Mouse (Mus musculus): ENCODE results near the gene Gnptg. TPM values are rescaled to one million over a fixed set of nuclear protein-coding genes. Genes with fewer than 3 reads are reported as not detected.

Gene Gnptg
- total RNA-seq, 2 experiments from 2014 or later: 71.1 to 73.5 TPM

DNA sequence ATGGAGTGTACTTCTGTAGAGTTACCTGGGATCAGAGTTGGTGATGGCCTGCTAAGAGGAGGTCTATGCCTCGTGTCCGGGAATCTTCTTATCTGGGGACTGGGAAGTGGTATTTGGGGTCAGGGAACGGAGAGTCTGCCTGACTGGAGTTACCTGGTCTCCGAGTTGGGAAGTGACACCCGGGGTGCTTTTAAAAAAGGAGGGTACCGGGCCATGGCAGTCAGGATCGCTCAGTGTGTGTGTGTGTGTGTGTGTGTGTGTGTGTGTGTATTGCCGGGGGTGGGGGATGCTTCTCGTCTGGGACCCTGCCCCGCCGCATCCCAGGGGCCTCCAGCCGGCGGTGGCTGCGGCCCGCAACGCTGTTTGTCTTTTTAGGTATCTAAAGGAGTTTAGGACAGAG lies 50.8 kb downstream of the Gnptg start:
- DNase-seq (ENCODE audit: low spot score in 2 of 2): no peak

DNA sequence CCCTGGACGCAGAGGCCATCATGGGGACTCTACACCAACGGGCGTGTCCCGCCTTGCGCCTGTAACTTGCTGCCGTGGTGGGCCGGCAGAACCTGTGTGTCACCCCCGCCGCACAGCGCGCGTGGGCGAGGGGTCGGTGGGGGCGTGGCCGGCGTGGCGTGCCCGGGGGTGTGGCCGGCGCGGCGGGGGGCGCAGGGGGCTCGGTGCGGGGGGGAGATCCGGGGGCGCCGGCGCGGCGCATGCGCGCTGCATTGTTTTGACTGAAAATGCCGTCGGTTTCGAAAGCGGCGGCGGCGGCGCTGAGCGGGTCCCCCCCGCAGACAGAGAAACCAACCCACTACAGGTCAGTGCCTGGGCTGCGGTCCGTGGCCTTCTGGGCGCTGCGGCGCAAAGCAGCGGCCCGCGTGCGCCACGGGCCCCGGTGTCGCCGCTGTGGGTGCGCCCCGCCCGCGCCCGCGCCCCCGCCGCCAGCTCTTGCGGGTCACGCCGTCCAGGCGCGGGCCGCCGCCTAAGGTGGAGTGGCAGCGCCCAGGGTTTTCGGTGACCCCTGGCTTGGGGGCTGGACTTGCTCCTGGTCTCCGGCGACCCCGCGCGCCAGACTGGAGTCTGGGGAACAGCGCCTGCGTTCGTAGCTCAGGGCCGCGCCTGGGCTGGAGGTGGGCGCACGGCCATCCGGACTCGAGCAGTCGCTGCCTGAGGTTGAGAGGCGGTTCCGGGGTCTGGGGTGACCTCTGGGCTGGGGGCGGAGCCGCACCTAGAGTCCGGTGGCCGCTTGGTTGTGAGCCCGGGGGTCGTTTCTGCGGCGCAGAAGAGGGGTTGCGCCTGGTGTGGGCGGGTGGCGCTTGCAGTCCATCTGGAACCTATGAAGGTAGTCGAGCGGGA lies 51.5 kb downstream of the Gnptg start, which contains the start of gene Unkl:
Gene Unkl (plus strand): TSS at position 248 of the 882 bp plus-strand sequence.
- peak; percentile 56 to 70 for DNase-seq (ENCODE audit: low spot score in 2 of 2)

DNA sequence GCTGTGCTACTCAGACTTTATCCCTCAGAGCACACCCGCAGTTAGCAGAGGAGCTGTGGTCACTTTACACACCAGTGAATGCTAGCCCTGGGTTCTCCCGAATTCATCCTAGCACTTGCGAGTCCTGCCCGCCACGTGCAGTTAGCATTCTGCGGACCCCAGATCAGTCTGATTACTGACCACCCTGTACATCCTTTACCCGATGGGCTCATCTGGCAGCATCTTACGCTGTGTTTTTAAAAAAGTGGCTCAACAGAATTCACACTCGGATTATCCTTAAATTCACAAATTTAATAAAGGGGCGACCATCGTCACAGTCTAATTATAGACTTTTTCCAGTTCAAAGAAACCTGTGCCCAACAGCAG lies 52.2 kb downstream of the Gnptg start:
- no peak for DNase-seq (ENCODE audit: low spot score in 2 of 2)

DNA sequence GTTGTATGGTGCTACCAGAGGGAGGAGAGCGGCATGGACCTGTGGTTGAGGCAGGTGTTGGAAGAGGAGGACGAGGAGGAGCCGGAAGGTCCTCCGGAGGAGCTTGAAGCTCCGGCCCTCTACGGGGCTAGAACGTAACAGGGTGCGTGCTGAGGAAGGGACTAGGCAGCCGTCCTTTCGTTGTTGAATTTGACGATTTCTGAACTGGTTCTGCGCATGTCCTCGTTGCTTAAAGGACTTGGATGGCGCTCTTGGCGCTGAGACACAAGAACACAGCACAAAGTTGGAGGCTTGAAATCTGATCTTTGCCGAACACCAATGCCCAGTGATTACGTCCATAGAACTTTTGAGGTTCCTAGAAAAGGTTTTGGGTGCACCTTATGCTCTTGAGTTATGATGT lies 55.0 kb downstream of the Gnptg start:
- no peak for DNase-seq (ENCODE audit: low spot score in 2 of 2)

DNA sequence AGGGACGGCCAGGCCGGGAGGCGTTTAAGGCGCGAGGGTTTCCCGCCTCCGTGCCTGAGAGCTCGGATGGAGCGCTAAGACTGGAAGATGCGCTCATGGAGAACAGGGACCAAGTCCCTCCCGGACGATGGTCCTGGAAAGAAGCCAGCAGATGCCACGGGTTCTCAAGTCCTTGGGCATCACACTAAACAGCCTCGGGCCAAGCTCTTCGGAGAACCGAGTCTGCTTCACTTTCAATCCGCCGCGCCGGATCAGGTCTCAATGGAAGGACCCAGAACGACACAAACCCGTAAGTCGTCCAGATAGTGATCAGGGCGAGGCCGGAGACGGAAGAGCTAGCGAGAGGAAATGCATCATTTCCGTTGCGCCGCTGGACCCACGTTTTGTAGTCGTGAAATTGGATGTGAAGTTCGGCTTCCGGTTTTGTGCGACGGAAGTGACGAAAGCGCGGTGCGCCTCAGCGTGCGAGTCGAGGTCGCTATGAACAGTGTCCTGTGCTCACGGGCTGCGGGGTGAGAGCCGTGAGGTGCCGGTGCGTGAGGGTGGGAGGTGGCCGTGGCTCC lies 55.7 kb downstream of the Gnptg start, which contains the start of gene BC003965:
Gene BC003965 (plus strand): TSS at position 426 of the 563 bp plus-strand sequence.
- DNase-seq (ENCODE audit: low spot score in 2 of 2): peak; percentile 97 to 99

Small RNA genes lying within 50 kb of the gene (microRNA-seq; reads per million reads assigned to microRNA genes)
- 18.0 to 23.0 reads per million in 2 experiments for gene Mir3547

Other genes with a start within 250 kb of the Gnptg start
- 10 to 100 TPM; 27.2 to 27.8 TPM for gene Cramp1l, start 224.3 kb downstream of the Gnptg start, total RNA-seq (2021)
- gene Ift140, start 224.0 kb downstream of the Gnptg start, total RNA-seq (2021): 10 to 100 TPM; 21.2 to 23.2 TPM
- 1 to 10 TPM; 7.4 to 9.2 TPM for gene Tmem204, start 156.5 kb downstream of the Gnptg start, total RNA-seq (2021)
- 10 to 100 TPM; 29.9 to 35.3 TPM for gene Telo2, start 124.2 kb downstream of the Gnptg start, total RNA-seq (2021)
- gene Ptx4, start 119.4 kb downstream of the Gnptg start, total RNA-seq (2021): 1 to 10 TPM; 2.0 to 2.6 TPM
- gene Clcn7, start 106.7 kb downstream of the Gnptg start, total RNA-seq (2021): 10 to 100 TPM; 50.9 to 54.0 TPM
- gene Ccdc154, start 77.7 kb downstream of the Gnptg start, total RNA-seq (2021): under 1 TPM; 0.12 to 0.18 TPM
- not detected for gene Gm38655, start 64.7 kb downstream of the Gnptg start, total RNA-seq (2021)
- gene BC003965, start 55.6 kb downstream of the Gnptg start, total RNA-seq (2021): 10 to 100 TPM; 19.5 to 21.2 TPM
- gene Unkl, start 51.7 kb downstream of the Gnptg start, total RNA-seq (2021): 10 to 100 TPM; 41.7 to 43.6 TPM
- 10 to 100 TPM; 22.9 to 23.7 TPM for gene Tsr3, start within 50 bp of the Gnptg start, total RNA-seq (2021)
- 1 to 10 TPM; 5.8 to 7.8 TPM for gene Baiap3, start 16.2 kb upstream of the Gnptg start, total RNA-seq (2021)
- gene Ube2i, start 34.5 kb upstream of the Gnptg start, total RNA-seq (2021): 100 to 1,000 TPM; 243 to 245 TPM
- not detected for gene Prss34, start 58.3 kb upstream of the Gnptg start, total RNA-seq (2021)
- not detected for gene Prss28, start 68.5 kb upstream of the Gnptg start, total RNA-seq (2021)
- gene Prss29, start 78.5 kb upstream of the Gnptg start, total RNA-seq (2021): not detected
- gene Tpsab1, start 105.4 kb upstream of the Gnptg start, total RNA-seq (2021): not detected
- gene Tpsb2, start 126.2 kb upstream of the Gnptg start, total RNA-seq (2021): under 1 TPM in 1 of 2 experiments, not detected in 1; 0.30 TPM
- not detected for gene Tpsg1, start 129.1 kb upstream of the Gnptg start, total RNA-seq (2021)
- 100 to 1,000 TPM; 101 to 115 TPM for gene Cacna1h, start 193.7 kb upstream of the Gnptg start, total RNA-seq (2021)
- 1 to 10 TPM; 2.1 TPM for gene Tekt4, start 214.5 kb upstream of the Gnptg start, total RNA-seq (2021)

Measured in layer of hippocampus, adult 18-20 months (tissue).